9 mouse cellular contexts compared by ENCODE assay signal in the genomic region with DNA sequence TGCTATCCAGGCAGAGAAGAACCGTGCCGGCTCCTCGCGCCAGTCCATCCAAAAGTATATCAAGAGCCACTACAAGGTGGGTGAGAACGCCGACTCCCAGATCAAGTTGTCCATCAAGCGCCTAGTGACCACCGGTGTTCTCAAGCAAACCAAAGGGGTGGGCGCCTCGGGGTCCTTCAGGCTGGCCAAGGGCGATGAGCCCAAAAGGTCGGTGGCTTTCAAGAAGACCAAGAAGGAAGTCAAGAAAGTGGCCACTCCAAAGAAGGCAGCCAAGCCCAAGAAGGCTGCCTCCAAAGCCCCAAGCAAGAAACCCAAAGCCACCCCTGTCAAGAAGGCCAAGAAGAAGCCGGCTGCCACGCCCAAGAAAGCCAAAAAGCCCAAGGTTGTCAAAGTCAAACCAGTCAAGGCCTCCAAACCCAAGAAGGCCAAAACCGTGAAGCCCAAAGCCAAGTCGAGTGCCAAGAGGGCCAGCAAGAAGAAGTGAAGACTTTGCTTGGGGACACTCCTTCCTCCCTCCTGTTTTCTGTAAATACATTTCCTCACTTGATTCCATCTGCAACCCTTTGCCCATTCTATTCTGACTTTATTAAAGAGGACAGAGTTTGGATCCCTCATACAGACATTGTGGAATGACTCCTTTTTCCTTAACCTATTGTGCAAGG. TPM values are rescaled to one million over a fixed set of nuclear protein-coding genes. Genes with fewer than 3 reads are reported as not detected.
DNase-seq lines count a peak whose midpoint lies in the region; ATAC-seq and TF ChIP-seq lines count a peak whose summit lies in the region.
"Had no signal": no experiment of that assay in that cellular context is flagged by ENCODE, and none has a peak within 500 bp of the region (broad histone marks: within the 10 kb centered on the region; RNA-seq: fewer than 3 reads in every experiment).

No protein-coding gene starts in this region.

- no peak for TF ChIP-seq POLR2A in cerebellum, adult 2 months (IDR thresholded peaks at IDR 0.05; ENCODE audit: borderline replicate concordance, insufficient read depth, low read length)

- H3K4me2 ChIP-seq in limb, embryonic 15.5 days, result peak overlapping the region; percentile 95

- H3K9ac ChIP-seq in limb, embryonic 15.5 days, result peak overlapping the region; percentile 95

- WGBS in cerebellum, adult 2 months, result 3% methylated on average over 16 of the region's 16 CpGs
- 16% methylated on average over 16 of the region's 16 CpGs for WGBS in limb, embryonic 15.5 days

- no peak for DNase-seq in cerebellum, adult 2 months
- no peak for DNase-seq in cerebellum, postnatal 14 days
- DNase-seq in thymus, postnatal 0 days (ENCODE audit: low spot score), result peak; percentile 28
- DNase-seq in thymus, postnatal 36 days, result no peak
- DNase-seq in ovary, postnatal 10 days (ENCODE audit: low spot score), result no peak
- DNase-seq in layer of hippocampus, postnatal 14 days (ENCODE audit: low spot score in 2 of 2), result no peak
- DNase-seq in urinary bladder, postnatal 14 days (ENCODE audit: low spot score), result no peak

- H3K4me3 ChIP-seq in cerebellum, adult 2 months (replicated peaks; ENCODE audit: insufficient read depth, low read depth, low read length), result peak overlapping the region; percentile 70
- peak overlapping the region; percentile 79 for H3K4me3 ChIP-seq in limb, embryonic 15.5 days

- no peaks in the 10 kb centered on the region for H3K27me3 ChIP-seq in cerebellum, adult 2 months (ENCODE audit: control insufficient read depth, insufficient read depth, low read length)
- no peaks in the 10 kb centered on the region for H3K27me3 ChIP-seq in limb, embryonic 15.5 days

- peak overlapping the region; percentile 98 for H3K27ac ChIP-seq in cerebellum, adult 2 months (ENCODE audit: insufficient read depth, low read length)
- peak overlapping the region; percentile 98 for H3K27ac ChIP-seq in limb, embryonic 15.5 days

- ATAC-seq in limb, embryonic 15.5 days (ENCODE audit: insufficient number of reproducible peaks, low FRiP score, low TSS enrichment, low read depth), result no peak

- H3K9me3 ChIP-seq in limb, embryonic 15.5 days, result no peaks in the 10 kb centered on the region

- peaks cover 6% of the 10 kb centered on the region for H3K4me1 ChIP-seq in cerebellum, adult 2 months (ENCODE audit: control insufficient read depth, insufficient read depth, low read length)
- H3K4me1 ChIP-seq in limb, embryonic 15.5 days, result peaks cover 34% of the 10 kb centered on the region

- no peaks in the 10 kb centered on the region for H3K36me3 ChIP-seq in limb, embryonic 15.5 days

- TF ChIP-seq CTCF in cerebellum, adult 2 months (IDR thresholded peaks at IDR 0.05; ENCODE audit: borderline replicate concordance, insufficient read depth, low read depth, low read length), result no peak

RNA-seq across cellular contexts. Expression of gene H1f0, which starts 0.7 kb away (rescaled TPM):
- polyA plus RNA-seq in cerebellum, adult 2 months (2012; rRNA removed), result 197 and 242 TPM in 2 replicates
- polyA plus RNA-seq in thymus, postnatal 0 days (2015; fragmentation: Nextera tagmentation; extraction: Ambion mirVana), result 303 and 311 TPM in 2 replicates
- 487 and 628 TPM in 2 replicates for polyA plus RNA-seq in limb, embryonic 15.5 days (2015; fragmentation: Nextera tagmentation; extraction: Ambion mirVana)
- total RNA-seq in layer of hippocampus, postnatal 14 days (2021), result 10 to 100 TPM; 88.8 to 94.3 TPM

RNA-seq across cellular contexts. Expression of gene Galr3, which starts 12.7 kb away (rescaled TPM):
- polyA plus RNA-seq in cerebellum, adult 2 months (2012; rRNA removed), result 0.11 and 0.26 TPM in 2 replicates
- polyA plus RNA-seq in thymus, postnatal 0 days (2015; fragmentation: Nextera tagmentation; extraction: Ambion mirVana), result 0.14 and 0.21 TPM in 2 replicates
- polyA plus RNA-seq in limb, embryonic 15.5 days (2015; fragmentation: Nextera tagmentation; extraction: Ambion mirVana), result 0.13 TPM in 1 of 2 replicates, not detected in the other
- under 1 TPM in 1 of 2 experiments, not detected in 1; 0.72 TPM for total RNA-seq in layer of hippocampus, postnatal 14 days (2021)
- total RNA-seq: heart, postnatal 14 days had no signal

RNA-seq across cellular contexts. Expression of gene Ankrd54, which starts 33.7 kb away (rescaled TPM):
- 40.7 and 42.8 TPM in 2 replicates for polyA plus RNA-seq in cerebellum, adult 2 months (2012; rRNA removed)
- polyA plus RNA-seq in thymus, postnatal 0 days (2015; fragmentation: Nextera tagmentation; extraction: Ambion mirVana), result 60.0 and 62.6 TPM in 2 replicates
- 43.9 and 46.6 TPM in 2 replicates for polyA plus RNA-seq in limb, embryonic 15.5 days (2015; fragmentation: Nextera tagmentation; extraction: Ambion mirVana)
- total RNA-seq in layer of hippocampus, postnatal 14 days (2021), result 10 to 100 TPM; 18.9 to 19.0 TPM

RNA-seq across cellular contexts. Expression of gene Eif3l, which starts 46.0 kb away (rescaled TPM):
- polyA plus RNA-seq in cerebellum, adult 2 months (2012; rRNA removed), result 88.1 and 93.0 TPM in 2 replicates
- 200 and 212 TPM in 2 replicates for polyA plus RNA-seq in thymus, postnatal 0 days (2015; fragmentation: Nextera tagmentation; extraction: Ambion mirVana)
- polyA plus RNA-seq in limb, embryonic 15.5 days (2015; fragmentation: Nextera tagmentation; extraction: Ambion mirVana), result 203 and 206 TPM in 2 replicates
- total RNA-seq in layer of hippocampus, postnatal 14 days (2021), result 10 to 100 TPM; 82.2 to 83.1 TPM
